Mouse (Mus musculus): ENCODE data around the gene Islr.

Islr gene

DNA sequence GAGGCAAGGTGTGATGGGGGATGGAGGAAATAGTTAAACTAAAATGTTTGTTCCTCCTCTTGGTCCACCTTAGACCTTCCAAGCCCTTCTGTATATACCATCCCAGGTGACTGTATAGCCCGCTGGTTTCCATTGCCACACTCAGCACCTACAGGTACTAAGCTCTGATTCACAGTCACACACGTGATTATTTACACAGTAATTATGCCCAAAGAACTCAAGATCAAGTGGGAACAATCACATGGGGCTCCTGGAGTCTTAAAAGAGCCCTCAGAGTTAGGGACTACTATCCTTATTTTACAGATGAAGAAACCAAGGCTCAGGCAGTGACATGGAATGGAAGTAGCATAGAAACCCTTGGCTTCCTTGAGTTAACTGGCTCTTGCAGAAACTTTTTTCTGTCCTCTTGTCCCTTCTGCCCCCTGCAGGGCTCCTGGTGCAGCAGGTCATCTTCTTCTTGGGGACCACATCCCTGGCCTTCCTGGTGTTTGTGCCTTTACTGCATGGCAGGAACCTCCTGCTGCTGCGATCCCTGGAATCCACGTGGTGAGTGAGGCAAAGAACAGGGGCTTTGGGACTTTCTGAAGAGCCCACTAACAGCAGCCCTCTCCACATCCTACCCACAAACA is 53.3 kb downstream of the Islr start:
- peak; percentile 35 to 40 for DNase-seq

DNA sequence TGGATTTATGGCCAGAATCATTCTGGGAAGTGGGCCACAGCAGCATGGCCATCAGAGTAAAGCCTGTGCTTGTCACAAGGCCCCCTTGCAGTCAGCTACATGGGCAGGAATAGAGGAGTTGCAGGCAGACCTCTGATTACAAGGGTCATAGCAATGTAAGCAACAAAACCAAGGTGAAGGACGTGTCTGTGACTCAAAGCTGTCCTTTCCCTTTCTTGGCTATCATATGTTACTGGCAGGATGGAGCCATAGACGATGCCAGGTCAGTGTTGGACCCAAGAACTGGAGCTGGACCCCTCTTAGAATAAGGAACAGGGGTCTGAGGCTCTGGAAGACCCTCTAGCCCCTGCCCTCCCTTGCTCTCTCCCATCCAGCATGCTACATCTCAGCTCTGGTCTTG is 55.3 kb downstream of the Islr start:
- DNase-seq, result no peak

DNA sequence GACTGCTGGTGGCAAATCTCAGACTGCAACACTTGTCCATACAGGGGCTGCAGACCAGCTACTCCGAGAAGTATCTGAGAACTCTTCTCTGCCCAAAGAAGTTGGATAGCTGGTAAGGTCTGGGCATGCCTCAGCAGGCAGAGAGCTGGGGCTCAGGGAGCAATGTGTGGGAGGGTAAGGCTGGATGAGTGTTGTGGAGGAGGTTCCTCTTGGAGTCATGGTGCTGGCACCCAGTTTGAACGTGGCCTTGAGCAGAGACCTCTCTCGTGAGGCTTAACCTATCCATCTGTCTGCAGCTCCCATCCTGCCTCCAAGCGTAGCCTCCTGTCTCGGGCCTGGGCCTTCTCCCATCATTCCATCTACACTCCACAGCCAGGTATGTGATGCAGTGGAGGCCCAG is 58.7 kb downstream of the Islr start:
- no peak for DNase-seq

DNA sequence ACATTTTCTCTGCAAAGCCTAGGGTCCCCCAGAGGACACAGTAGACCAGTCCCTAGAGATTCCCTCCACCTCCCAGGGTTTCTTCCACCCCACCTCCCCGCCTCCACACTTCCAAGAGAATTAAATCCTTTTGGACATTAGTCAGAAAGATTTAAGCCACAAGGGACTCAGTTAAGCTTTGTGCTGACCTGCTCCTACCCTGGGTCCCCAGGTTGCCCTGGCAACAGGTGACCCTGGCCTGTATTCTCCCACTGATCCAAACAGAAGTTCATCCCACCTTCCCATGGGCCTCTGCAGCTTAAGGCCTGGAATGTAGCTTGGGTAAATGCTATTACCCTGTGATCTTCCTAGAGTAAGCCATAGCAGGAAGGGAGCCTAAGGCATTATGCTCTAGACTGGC is 59.4 kb downstream of the Islr start:
- DNase-seq, result no peak

DNA sequence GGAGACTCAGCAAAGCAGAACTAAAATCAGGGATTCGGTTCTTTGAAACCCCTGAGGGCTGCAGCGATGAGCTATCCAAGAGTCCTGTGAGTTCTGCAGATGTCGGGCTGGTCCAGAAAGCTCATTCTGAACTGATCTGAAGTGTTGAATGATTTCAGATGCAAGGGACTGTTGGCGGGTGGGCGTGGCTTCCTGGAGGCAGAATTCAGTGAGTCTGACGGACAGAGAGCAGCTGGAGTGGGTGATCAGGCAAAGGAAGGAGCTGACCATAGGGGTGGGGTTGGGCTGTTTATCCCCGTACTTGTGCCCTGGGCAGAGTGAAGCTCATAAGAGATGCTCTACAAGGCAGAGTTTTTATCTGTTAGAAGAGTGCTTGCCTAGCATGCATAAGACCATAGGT is 60.7 kb downstream of the Islr start:
- no peak for DNase-seq

DNA sequence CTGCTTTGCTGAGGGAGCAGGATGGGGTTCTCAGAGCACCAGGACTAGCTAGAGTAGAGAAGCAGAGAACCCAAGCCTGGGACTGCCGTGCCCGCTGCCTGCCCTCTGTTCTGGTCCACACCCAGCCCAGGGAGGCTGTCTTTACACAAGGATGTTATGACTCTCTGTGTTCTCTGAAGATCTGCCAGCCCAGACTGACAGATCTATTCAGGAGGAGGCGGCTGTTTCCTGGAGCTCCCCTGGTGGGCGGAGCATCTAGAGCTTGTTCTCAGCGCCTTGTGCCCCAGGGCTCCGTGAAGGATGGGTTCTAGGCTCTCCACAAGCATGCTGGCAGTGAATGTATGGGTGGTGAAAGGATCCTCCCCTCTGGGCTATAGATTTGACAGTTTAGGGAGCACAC is 64.2 kb downstream of the Islr start:
- DNase-seq, result peak; percentile 50 to 60

DNA sequence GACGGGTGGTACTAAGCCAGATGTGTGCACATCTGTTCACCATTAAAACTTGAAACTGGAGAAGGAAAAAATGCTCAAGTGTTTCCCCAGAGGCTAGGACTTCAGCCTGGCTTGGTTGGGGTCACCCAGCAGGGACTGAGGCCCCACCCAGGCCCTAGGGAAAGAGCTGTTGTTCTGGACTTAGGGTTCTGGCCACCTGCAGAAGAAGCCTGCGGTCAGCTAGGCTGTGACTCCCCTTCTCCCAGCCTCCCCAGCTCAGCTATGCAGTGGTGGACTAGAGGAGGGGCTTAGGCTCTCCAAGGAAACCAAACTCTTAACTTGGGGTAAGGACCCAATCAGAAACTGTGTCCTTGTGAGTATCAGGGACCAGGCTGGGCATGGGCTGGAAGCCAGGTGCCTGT is 68.2 kb downstream of the Islr start:
- no peak for DNase-seq

DNA sequence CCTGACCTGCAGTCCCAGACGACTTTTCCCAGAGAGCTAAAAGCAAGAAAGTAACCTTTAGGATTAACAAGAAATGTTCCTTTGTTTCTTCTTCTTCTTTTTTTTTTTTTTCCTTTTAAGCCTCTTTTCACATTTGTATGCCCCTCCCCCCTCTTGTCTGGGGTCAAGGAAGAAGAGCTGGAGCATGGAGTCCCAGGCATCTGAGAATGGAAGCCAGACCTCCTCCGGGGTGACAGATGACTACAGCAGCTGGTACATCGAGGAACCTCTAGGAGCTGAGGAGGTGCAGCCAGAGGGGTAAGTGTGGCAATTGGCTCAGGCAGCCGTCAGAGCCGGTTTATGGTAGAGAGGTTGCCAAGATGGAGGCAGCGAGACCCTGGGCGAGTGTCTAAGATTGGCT is 69.2 kb downstream of the Islr start:
- no peak for DNase-seq

DNA sequence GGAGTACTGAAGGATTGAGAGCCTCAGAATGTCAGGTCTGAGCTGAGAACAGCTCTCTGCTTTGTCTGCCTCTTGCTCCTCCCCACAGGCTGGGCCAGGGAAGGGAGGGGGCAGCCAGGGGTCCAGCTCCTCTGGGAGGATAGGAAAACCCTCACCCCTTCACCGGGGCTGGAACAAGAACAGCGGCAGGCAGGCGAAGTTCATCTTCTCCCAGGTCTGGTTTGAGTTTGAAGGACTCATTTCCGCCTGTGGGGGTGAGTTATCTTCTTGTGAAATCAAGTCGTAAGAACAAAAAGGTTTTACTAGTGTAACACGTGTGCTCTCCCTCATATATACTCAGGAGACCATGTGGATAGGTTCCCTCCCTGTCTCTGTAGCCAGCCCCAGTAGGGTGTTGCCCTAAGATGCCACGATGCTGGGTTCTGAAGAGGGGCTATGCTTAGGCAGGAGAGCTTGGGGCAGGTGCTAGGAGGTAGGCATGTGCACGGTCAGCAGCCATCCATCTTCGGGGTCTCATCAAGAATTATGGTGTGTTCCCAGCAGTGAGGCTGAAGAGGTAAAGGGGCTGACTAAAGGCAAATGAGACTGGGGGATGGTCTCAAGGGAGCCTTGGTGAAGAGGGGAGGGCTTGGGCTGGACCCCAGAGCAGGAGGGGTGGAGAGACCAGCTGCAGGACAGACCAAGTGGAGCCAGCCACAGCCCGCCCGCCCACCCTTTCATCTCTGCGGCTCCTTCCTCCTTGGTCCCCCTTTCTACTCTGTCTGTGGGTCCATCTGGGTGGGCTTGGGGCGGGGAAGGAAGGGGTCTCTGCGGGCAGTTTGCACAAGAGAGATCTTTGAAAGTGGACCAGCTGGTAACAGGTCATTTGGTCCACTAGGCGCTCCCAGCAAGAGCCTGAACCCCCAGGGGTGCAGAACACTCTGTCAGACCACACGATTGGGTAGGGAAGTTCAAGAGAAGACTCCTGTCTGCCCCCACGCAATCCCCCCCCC is 69.9 kb downstream of the Islr start:
- peak; percentile 21 to 35 for DNase-seq

DNA sequence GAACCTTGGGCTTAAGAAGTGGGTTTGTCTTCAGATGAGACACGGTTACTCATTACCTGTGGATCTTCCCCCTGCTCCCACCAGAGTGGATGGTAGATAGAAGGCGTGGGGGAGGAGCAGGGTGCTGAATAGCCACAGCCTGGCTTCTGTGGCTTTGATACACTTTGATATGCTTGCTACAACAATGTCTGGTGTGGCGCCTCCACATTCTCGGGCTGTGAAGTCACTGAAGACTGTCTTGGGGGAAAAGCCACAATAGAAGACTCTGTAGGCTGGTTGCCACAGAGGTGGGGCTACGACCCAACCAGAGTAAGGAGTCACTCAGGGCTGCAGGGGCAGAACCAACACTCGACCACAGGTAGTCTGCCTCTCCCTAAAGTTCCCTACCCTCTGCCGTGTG is 72.4 kb downstream of the Islr start:
- peak in 1 of 2 experiments; percentile 21 for DNase-seq

DNA sequence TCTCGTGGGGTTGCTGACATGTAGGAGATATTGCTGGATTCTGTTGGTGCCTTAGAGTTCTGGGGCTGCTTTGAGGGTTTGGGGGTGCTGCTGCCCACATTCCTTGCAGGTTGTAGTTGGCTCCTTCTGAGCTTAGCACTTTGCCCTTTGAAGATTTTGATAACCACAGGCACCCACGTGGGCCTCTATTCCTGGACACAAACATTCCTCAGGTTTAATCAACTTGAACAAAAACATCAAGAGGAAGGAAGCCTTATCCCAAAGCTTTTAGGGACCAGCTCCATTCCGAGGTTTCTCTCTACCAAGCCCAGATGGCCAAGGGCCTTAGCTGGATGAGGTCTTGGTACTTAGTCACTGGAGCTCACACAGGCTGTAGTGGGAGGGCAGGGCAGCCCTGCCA is 73.2 kb downstream of the Islr start:
- DNase-seq, result no peak

DNA sequence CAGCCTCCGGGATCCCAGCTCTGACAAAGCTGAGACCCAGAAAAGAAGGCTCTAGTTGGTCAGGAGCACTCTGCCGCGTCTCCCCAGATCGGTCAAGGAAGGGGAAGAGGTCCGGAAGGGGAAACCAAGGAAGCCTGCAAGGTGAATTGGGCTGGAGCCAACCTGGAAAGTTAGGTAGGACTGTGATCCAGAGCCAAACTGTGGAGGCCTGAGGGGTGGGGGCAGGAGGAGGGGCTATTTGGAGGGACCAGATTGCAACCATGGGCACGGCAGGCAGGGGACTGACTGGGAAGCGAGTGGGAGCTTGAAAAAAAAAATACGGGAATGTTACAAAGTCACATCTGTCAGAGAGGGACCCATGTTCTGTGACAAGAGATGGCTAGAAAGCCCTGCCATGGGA is 74.6 kb downstream of the Islr start:
- no peak for DNase-seq

DNA sequence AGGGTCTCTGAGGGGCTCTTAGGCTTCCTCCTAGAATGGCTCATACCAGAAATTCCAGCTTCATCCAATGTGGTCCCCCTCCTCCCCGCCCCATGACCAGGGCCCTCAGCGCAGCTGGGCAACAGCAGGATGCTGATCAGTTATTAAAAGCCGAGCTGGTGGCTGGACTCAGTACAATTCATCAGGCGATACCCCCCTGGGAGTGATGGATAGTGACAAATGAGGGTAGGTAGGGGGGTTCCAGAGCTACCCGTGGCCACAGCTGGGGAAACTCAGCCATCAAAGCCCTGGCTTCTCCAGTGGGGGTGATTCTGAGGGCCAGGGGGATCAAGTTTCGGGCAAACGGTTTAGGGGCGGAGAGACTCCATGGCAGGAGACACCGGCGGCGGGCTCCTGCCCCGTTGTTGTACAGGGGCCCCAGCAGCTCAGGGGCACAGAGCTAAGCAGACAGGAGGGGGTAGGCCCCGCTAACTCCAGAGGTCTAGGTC is 75.1 kb downstream of the Islr start:
- no peak for DNase-seq

DNA sequence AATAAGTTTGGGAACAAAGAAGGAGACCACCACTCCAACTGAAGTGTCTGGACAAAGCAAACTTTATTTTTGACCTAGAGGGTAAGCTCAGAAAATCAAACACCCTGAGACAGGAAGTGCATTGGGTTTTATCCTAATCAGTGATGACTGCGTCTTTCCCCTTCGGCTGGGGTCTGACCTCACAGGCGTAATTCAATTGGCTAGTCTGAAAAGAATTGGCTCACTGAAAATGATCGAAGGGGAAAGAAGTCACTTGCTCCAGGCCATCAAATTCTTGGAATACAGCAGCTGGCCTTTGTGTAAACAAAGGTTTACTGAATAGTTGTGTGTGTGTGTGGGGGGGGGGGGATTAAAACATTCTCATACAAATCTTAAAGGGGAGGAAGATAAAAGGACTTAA is 78.3 kb downstream of the Islr start:
- DNase-seq, result no peak

DNA sequence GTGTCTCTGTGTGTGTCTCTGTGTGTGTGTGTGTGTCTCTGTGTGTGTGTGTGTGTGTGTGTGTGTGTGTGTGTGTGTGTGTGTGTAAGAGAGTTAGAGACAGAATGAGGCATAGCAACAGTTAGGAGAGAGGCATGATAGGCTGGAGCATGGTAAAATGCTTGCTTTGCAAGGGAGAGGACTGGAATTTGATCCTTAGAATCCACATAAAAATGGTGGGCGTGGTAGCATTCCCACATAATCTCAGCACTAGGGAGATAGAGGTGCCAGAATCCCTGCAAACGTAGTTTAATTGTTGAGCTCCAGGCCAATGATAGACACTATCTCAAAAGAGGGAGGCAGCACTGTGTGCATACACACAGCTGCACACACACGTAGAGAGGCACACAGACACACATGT is 79.0 kb downstream of the Islr start:
- no peak for DNase-seq

DNA sequence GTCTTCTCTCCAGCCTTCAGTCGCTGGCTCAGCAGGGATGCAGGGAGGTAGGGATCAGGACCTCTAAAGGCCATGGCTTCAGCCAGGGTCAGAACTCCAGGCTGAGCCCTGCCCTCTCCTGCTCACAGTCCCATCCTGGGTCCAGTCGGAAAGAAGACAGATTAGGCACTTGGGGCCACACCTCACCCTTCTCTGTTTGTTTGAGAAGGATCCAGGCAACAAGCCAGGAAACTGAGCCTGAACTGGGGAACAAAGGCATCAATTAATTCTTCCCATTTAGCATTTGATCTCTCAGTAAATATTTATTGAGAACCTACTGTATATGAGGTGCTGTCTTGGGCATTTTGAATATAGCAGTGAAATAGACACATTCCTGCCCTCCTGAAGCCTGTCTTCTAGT is 85.4 kb downstream of the Islr start, which contains the start of gene Ccdc33:
Gene Ccdc33, minus strand, starts transcription at position 153 of the 400 bp plus-strand sequence.
- DNase-seq, result no peak

DNA sequence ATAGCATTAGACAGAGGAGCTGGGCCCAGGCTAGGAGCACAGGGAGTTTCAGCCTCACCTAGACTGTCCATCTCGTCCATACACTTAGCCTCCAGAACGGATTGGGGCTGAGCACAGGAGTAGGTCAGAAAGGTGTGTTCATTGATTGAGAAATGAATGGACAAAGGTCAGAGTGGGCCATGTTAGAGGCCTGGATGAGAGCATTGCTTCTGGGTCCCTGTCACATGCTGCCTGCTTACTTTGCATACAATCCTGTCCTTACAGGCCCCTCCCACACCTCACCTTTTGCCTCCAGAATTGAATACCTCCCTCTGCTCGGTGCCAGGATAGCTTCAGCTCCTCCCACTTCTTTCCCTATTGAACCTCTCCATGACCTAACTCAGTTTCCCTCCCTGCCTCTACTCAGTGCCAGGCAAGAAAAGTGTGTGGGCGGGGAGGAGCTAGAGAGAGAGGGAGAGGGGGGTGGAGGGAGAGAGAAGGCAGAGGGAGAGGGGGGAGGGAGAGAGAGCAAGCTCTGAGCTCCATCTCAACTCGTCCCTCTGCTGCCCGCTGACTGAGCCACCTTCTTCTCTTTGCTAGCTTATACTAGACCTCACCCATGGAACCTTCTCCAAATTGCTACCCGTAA is 88.0 kb downstream of the Islr start:
- DNase-seq, result no peak

DNA sequence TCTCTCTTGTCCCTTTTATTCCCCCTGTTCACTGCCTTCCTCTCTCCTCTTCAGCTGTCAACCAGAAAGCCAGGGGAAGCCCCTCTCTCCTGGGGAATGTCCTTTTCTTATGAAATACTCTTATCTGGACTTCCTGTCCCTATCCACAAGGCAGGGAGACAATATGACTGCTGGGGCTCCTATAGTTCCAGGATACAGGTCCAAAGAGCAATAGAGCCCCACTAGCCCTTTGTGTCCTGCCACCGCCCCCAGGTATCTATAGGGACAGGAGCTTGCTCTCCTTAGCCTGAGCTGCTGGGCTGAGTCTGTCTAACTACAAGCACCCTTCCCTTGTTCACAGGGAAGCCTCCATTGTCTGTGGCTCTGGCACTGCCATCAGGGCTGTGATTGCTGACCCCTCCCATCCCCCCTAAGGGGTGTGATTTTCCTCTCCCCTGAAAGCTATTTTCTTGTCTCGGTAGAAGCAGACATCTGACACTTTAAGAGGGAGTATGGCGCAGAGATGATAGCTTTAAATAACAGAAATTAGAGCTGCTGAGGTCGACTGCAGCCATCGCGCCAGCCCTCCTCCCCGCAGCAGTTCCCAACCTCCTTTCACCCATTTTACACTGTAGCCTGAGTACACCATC is 88.7 kb downstream of the Islr start:
- no peak for DNase-seq

DNA sequence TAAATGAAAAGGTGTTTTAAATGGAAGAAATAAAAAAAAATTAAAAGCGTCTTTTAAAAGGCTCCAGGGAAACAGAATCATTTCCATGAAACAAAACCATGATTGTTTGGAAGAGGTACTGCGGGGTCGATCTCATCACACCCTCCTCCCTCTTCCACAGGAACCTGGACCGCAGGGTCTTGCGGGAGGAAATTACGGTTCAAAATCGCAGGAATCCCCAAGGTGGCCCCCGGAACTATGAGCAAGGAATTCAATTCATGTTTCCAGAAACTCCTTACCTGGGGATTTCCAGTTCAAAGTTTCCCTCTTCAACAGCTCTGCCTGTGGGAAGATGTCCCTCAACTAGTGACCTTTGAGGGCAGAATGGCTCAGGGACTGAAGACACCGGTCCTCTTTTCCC is 90.1 kb downstream of the Islr start:
- DNase-seq, result no peak

DNA sequence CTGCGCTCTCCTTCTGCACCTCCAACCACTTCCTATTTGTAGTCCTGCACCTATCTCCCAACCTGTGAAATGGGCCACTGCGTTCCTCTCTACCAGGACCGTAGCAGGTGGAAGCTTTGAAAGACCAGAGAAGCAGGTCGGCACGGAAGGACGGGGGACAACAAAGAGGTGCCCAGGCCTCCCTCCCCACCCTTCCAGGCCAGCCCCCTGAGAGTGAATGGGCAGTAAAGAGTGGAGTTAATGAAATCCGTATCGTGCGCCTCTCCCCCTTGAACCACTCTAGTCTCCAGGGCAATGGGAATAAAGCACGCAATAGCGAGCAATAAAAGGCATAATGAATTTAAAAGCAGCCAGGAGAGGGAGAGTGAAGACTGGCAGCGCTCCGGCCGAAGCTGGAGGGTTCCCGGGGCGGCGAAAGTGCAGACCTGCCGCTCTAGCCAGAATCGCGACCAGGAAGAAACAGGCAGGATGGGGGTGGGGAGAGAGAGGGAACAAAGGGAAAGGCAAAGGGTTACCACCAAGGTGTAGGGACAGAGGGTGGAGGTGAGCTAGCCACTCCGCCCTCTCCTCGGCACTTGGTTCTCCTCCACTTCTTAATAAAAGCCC is 90.7 kb downstream of the Islr start:
- DNase-seq, result peak in 1 of 2 experiments; percentile 22

DNA sequence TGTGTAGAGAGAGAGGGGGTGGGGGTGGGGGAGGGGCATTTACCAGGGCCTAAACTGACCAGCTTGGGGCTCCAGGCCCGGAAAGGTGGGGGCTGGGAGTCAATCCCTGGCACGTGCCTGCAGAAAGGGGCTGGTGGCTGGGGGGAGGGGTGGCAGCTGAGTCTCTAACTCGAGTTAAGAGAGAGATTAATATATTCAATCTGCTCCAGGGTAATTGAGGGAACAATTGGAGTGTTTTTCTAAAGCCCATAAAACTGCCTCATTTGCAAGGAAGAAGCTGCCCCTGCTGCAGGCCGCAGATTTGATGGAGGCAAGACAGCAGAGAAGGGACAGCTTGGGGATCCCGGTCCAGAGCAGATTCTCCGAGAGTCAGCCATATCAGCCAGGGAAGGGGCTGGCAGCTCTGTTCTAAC is 91.2 kb downstream of the Islr start:
- peak; percentile 15 to 53 for DNase-seq

DNA sequence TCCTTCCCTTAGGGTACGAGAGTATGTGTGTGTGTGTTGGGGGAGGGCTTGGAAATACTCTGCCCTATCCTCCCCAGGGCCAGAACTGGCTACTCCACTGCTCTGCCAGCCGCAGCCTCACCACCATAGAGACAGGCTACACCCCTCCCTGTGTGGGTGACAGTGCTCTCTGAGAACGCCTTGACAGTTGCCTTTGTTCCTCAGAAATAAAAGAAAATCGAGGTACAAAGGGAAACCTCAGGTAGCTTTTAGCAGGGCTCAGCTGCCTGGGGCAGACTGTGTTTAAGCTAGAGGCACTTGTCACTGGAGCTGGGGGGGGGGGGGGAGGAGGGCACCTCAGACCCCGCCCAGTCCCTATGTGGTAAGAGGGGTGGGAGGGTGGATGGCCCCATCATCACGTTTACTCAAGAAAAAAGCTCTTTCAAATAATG is 91.8 kb downstream of the Islr start:
- DNase-seq, result peak; percentile 66 to 80

DNA sequence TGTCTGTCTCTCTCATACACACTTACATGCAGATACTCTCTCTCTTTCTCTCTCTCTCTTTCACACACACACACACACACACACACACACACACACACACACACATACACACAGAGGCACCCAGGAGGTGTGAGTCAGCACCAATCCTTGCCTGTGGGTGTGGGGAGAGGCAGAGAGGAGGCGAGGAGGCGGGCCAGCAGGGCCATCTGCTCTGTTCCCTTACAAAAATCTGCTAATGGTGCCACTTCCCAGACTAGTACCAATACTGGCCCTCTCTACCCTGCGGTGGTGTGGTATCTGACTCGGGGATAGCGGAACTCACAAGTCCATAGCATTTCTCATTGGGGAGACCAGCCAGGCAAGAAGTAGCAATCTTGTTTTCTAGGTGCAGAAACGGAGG is 92.7 kb downstream of the Islr start:
- DNase-seq, result peak; percentile 25 to 45
